Mouse (Mus musculus) ES-Bruce4 (cell line): ENCODE results near the gene Tarsl2.

ENCODE experiments used
- CTCF ChIP-seq: IDR thresholded peaks from one replicate; pipeline ENCODE4 v1.8.1; 2011; ENCODE audit warnings: low read depth, low read length
- EP300 ChIP-seq: IDR thresholded peaks from 2 replicates; pipeline ENCODE4 v1.6.1; 2011; ENCODE audit warnings: low read depth, low read length; ENCODE audit not compliant: insufficient read depth
- POLR2A ChIP-seq: IDR thresholded peaks from one replicate; pipeline ENCODE4 v1.8.1; 2011; ENCODE audit warnings: low read length; ENCODE audit not compliant: insufficient read depth

- TF ChIP-seq POLR2A: no peak
- TF ChIP-seq CTCF: no peak
- no peak for TF ChIP-seq EP300
Observed at GRCm38 (mm10) chr7:65620746-65621145, 24.0 kb upstream of the Tarsl2 start.
